Mouse (Mus musculus) lung, embryonic 14.5 days (tissue): Measurements from ENCODE around the gene Cers3. TPM values are rescaled to one million over a fixed set of nuclear protein-coding genes. Genes with fewer than 3 reads are reported as not detected.

Experiments
- ATAC-seq: fragments of 200-750 bp; cut with Nextera tagmentation; 2 replicates; pipeline ENCODE4 v1.8.0; 2017; ENCODE audit warnings: mild to moderate bottlenecking, moderate TSS enrichment, moderate library complexity; ENCODE audit not compliant: insufficient read depth
- DNase-seq: peaks from one replicate; pipeline ENCODE4 v3.0.0-alpha.2; 2015
- H3K27ac ChIP-seq: fragments of 300-500 bp; sonication (generic); 2 replicates; pipeline ENCODE4 v1.5.1; 2014; ENCODE audit warnings: low read depth, mild to moderate bottlenecking, moderate library complexity
- H3K27me3 ChIP-seq: fragments of 300-500 bp; sonication (generic); 2 replicates; pipeline ENCODE4 v1.6.1; 2014; ENCODE audit warnings: low read length, control low read depth; ENCODE audit not compliant: insufficient read depth
- H3K36me3 ChIP-seq: fragments of 300-500 bp; sonication (generic); 2 replicates; pipeline ENCODE4 v1.6.1; 2014; ENCODE audit warnings: control low read depth; ENCODE audit not compliant: insufficient read depth
- H3K4me1 ChIP-seq: fragments of 300-500 bp; sonication (generic); 2 replicates; pipeline ENCODE4 v1.6.1; 2014; ENCODE audit warnings: antibody characterized with exemption, control low read depth; ENCODE audit not compliant: insufficient read depth
- H3K4me2 ChIP-seq: fragments of 300-500 bp; sonication (generic); 2 replicates; pipeline ENCODE4 v1.6.1; 2014; ENCODE audit warnings: mild to moderate bottlenecking
- H3K4me3 ChIP-seq: fragments of 300-500 bp; sonication (generic); 2 replicates; pipeline ENCODE4 v1.5.1; 2014; ENCODE audit warnings: low read depth, low read length
- H3K9ac ChIP-seq: fragments of 300-500 bp; sonication (generic); 2 replicates; pipeline ENCODE4 v1.6.1; 2014
- H3K9me3 ChIP-seq: fragments of 300-500 bp; sonication (generic); 2 replicates; pipeline ENCODE4 v1.6.1; 2016; ENCODE audit warnings: low read depth, low read length, control low read depth
- CTCF ChIP-seq: IDR thresholded peaks from 2 replicates; pipeline ENCODE4 v1.5.1; 2016; ENCODE audit warnings: antibody characterized with exemption, low read depth
- WGBS: fragments of 180-500 bp; shearing (Covaris S2); extraction: QIAGEN DNeasy Blood & Tissue Kit; methylation state at CpG from one replicate; pipeline ENCODE4 v1.1.7; 2014; 5-methylcytosine and 5-hydroxymethylcytosine counted together
- polyA plus RNA-seq: library from polyadenylated mRNA; unstranded; fragments of >200 nt; fragmentation: Nextera tagmentation; extraction: Ambion mirVana; gene quantifications from 2 replicates; pipeline ENCODE4 v1.2.1, GENCODE M21; 2014

The Cers3 gene
- polyA plus RNA-seq, 1 experiment from 2014 or later = 4.0 TPM

DNA sequence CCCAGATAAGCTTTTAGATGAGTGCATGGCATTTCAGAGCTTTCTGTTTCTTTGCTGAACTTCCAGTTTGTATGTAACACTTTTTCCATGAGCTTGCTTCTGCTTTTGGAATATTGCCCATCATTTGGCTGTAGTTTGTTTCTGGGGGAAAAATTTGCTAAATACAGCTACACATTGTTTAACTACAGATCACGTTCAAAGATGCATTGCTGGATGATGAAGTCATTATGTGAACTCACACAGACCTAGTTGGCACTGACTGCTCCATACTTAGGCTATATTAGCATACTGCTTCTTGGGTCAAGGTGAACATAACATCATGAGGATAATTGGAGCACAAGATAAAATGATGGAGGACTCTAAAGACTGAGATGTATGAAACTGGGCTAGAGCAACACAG is 53.6 kb downstream of the Cers3 start:
- no peak overlapping the region for H3K9ac ChIP-seq
- H3K4me2 ChIP-seq = no peak overlapping the region
- no peak for TF ChIP-seq CTCF
- ATAC-seq (0 out of 2 replicates have a peak, but pooled peaks have one; percentile 31), DNase-seq (peak; percentile 77)
- H3K36me3 ChIP-seq = no peaks in the 10 kb centered on the region
- H3K4me3 ChIP-seq = no peak overlapping the region
- no peaks in the 10 kb centered on the region for H3K9me3 ChIP-seq
- peaks cover 3% of the 10 kb centered on the region; the same call in 1 of the 2 replicates for H3K4me1 ChIP-seq
- no peaks in the 10 kb centered on the region for H3K27me3 ChIP-seq
- 7% methylated on average over 1 of the region's 1 CpGs for WGBS
- no peak overlapping the region for H3K27ac ChIP-seq

- Histone ChIP-seq H3K9me3 (no peaks in the 10 kb centered on the region), H3K4me1 (peaks cover 3% of the 10 kb centered on the region; the same call in 1 of the 2 replicates), H3K27ac (no peak overlapping the region), H3K4me3 (no peak overlapping the region), H3K4me2 (no peak overlapping the region), H3K27me3 (no peaks in the 10 kb centered on the region), H3K9ac (no peak overlapping the region), H3K36me3 (no peaks in the 10 kb centered on the region)
- DNase-seq (no peak), ATAC-seq (no peak)
- no peak for TF ChIP-seq CTCF
- 74% methylated on average over 1 of the region's 1 CpGs for WGBS
Observed at GRCm38 (mm10) chr7:66797345-66797744, 54.0 kb downstream of the Cers3 start.

- H3K9me3 ChIP-seq = no peaks in the 10 kb centered on the region
- no peak overlapping the region for H3K27ac ChIP-seq
- no peak overlapping the region for H3K4me3 ChIP-seq
- 51% methylated on average over 5 of the region's 5 CpGs for WGBS
- peaks cover 9% of the 10 kb centered on the region; the same call in 1 of the 2 replicates for H3K4me1 ChIP-seq
- TF ChIP-seq CTCF = no peak
- DNase-seq (peak; percentile 61), ATAC-seq (no peak)
- no peaks in the 10 kb centered on the region for H3K36me3 ChIP-seq
- no peaks in the 10 kb centered on the region for H3K27me3 ChIP-seq
- H3K9ac ChIP-seq = no peak overlapping the region
- no peak overlapping the region for H3K4me2 ChIP-seq
Observed at GRCm38 (mm10) chr7:66798826-66799225, 55.5 kb downstream of the Cers3 start.

- no peaks in the 10 kb centered on the region for H3K9me3 ChIP-seq
- 62% methylated on average over 5 of the region's 5 CpGs for WGBS
Observed at GRCm38 (mm10) chr7:66800784-66801183, 57.5 kb downstream of the Cers3 start.

GRCm38 (mm10) chr7:66801785-66802184 is 58.5 kb downstream of the Cers3 start:
- H3K27ac ChIP-seq = no peak overlapping the region
- no peak overlapping the region for H3K4me3 ChIP-seq
- no peak for TF ChIP-seq CTCF
- peaks cover 9% of the 10 kb centered on the region; the same call in 1 of the 2 replicates for H3K4me1 ChIP-seq
- no peaks in the 10 kb centered on the region for H3K27me3 ChIP-seq
- DNase-seq = no peak
- no peaks in the 10 kb centered on the region for H3K9me3 ChIP-seq
- no peak overlapping the region for H3K4me2 ChIP-seq
- no peaks in the 10 kb centered on the region for H3K36me3 ChIP-seq
- no peak overlapping the region for H3K9ac ChIP-seq
- no peak for ATAC-seq

More at GRCm38 (mm10) chr7:66800784-66801183, 57.5 kb downstream of the Cers3 start:
- TF ChIP-seq CTCF = no peak
- Histone ChIP-seq H3K4me3 (no peak overlapping the region), H3K4me1 (peaks cover 9% of the 10 kb centered on the region; the same call in 1 of the 2 replicates), H3K9ac (no peak overlapping the region), H3K4me2 (no peak overlapping the region), H3K27me3 (no peaks in the 10 kb centered on the region), H3K36me3 (no peaks in the 10 kb centered on the region), H3K27ac (no peak overlapping the region)
- no peak for ATAC-seq
- DNase-seq = no peak

- Histone ChIP-seq H3K9me3 (no peaks in the 10 kb centered on the region), H3K9ac (no peak overlapping the region), H3K4me1 (peaks cover 9% of the 10 kb centered on the region; the same call in 1 of the 2 replicates), H3K36me3 (no peaks in the 10 kb centered on the region), H3K27me3 (no peaks in the 10 kb centered on the region), H3K4me2 (no peak overlapping the region), H3K4me3 (no peak overlapping the region), H3K27ac (peak overlapping the region; percentile 42; the same call in 1 of the 2 replicates)
- DNase-seq (peak; percentile 12), ATAC-seq (no peak)
- 29% methylated on average over 5 of the region's 5 CpGs for WGBS
- TF ChIP-seq CTCF = no peak
Observed at GRCm38 (mm10) chr7:66803798-66804197, 60.5 kb downstream of the Cers3 start.

- TF ChIP-seq CTCF = no peak
- Histone ChIP-seq H3K27me3 (no peaks in the 10 kb centered on the region), H3K9me3 (no peaks in the 10 kb centered on the region), H3K27ac (no peak overlapping the region), H3K4me1 (peaks cover 6% of the 10 kb centered on the region; the same call in 1 of the 2 replicates), H3K4me2 (no peak overlapping the region), H3K36me3 (no peaks in the 10 kb centered on the region), H3K4me3 (no peak overlapping the region), H3K9ac (no peak overlapping the region)
- 64% methylated on average over 3 of the region's 3 CpGs for WGBS
- DNase-seq (no peak), ATAC-seq (no peak)
Observed at GRCm38 (mm10) chr7:66806801-66807200, 63.5 kb downstream of the Cers3 start.
